Mouse (Mus musculus): ENCODE data around the gene Ccl2. TPM values are rescaled to one million over a fixed set of nuclear protein-coding genes. Genes with fewer than 3 reads are reported as not detected.

Ccl2 gene
- polyA plus RNA-seq (2015; fragmentation: Illumina TruSeq; extraction: RNeasy Lipid Tissue Mini Kit (QIAGEN cat#74804); ENCODE audit: insufficient read depth, low replicate concordance) = 2.6 TPM

DNA sequence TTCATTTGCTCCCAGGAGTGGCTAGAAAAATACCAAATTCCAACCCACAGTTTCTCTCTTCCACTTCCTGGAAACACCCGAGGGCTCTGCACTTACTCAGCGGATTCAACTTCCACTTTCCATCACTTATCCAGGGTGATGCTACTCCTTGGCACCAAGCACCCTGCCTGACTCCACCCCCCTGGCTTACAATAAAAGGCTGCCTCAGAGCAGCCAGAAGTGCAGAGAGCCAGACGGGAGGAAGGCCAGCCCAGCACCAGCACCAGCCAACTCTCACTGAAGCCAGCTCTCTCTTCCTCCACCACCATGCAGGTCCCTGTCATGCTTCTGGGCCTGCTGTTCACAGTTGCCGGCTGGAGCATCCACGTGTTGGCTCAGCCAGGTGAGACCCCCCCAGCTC is at the start of gene Ccl2:
Gene Ccl2 (plus strand): TSS at position 216 of the 400 bp plus-strand sequence.

DNA sequence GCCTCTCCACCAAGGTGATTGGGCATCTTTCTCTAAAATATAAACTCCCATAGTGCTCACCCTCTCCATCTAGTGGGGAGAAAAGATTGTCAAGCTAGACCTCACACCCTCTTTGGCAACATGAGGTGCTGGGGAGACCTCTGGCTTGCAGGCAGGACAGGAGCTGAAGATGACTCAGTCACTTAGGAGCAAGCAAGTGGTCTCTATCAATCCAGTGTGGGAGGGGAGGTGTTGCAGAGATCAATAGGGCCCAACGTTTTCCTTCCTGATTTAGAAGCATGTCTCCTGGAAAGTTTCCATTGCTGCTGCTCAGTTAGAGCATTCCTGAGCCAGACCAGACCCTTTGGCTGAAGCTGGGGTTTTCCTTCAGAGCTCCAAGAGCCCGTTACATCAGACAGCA is 3.2 kb downstream of the Ccl2 start, which contains the start of gene Gm17268:
Gene Gm17268 (minus strand): TSS at position 28 of the 400 bp plus-strand sequence.

DNA sequence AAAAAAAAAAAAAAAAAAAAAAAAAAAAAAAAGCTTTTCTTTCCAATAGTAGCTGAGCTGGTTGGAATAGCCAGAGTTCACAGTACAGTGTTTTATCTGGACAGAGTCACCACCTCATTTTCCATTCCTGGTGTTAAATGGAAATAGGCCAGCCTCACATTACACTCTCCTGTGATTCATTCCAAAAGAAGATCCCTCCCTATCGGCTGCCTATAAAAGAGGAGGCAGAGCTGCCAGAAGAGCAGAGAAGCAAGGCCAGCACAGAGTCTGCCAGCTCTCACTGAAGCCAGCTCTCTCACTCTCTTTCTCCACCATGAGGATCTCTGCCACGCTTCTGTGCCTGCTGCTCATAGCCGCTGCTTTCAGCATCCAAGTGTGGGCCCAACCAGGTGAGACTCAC is 10.1 kb downstream of the Ccl2 start, which contains the start of gene Ccl7:
Gene Ccl7 (plus strand): TSS at position 242 of the 400 bp plus-strand sequence.

DNA sequence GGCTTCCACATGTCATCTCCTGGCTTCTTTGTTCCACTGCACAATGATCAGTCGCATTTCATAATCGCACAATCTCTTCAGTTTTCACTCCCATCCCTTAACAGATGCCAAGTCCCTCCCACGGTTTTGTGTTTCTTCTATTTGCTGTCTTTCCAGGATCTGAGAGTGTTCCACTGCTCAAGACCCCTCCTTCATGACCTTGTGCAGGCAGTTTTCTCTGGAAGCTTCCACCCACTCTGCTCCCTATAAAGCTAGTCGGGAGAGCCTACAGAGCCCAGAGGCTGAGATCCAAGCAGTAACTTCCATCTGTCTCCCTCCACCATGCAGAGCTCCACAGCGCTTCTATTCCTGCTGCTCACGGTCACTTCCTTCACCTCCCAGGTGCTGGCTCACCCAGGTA is 22.3 kb downstream of the Ccl2 start, which contains the start of gene Ccl11:
Gene Ccl11 (plus strand): TSS at position 178 of the 400 bp plus-strand sequence.

Other genes starting within 250 kb of the Ccl2 start
- not detected for gene 5530401A14Rik, start 174.9 kb upstream of the Ccl2 start, polyA plus RNA-seq (2015; fragmentation: Illumina TruSeq; extraction: RNeasy Lipid Tissue Mini Kit (QIAGEN cat#74804); ENCODE audit: insufficient read depth, low replicate concordance)
- 0.22 TPM for gene Asic2, start 67.1 kb upstream of the Ccl2 start, polyA plus RNA-seq (2015; fragmentation: Illumina TruSeq; extraction: RNeasy Lipid Tissue Mini Kit (QIAGEN cat#74804); ENCODE audit: insufficient read depth, low replicate concordance)
- gene Gm17268, start 3.0 kb downstream of the Ccl2 start, polyA plus RNA-seq (2015; fragmentation: Illumina TruSeq; extraction: RNeasy Lipid Tissue Mini Kit (QIAGEN cat#74804); ENCODE audit: insufficient read depth, low replicate concordance) = not detected
- gene Ccl7, start 10.1 kb downstream of the Ccl2 start, polyA plus RNA-seq (2015; fragmentation: Illumina TruSeq; extraction: RNeasy Lipid Tissue Mini Kit (QIAGEN cat#74804); ENCODE audit: insufficient read depth, low replicate concordance) = not detected
- 2.1 TPM for gene Ccl11, start 22.3 kb downstream of the Ccl2 start, polyA plus RNA-seq (2015; fragmentation: Illumina TruSeq; extraction: RNeasy Lipid Tissue Mini Kit (QIAGEN cat#74804); ENCODE audit: insufficient read depth, low replicate concordance)
- 0.79 TPM for gene Ccl12, start 66.3 kb downstream of the Ccl2 start, polyA plus RNA-seq (2015; fragmentation: Illumina TruSeq; extraction: RNeasy Lipid Tissue Mini Kit (QIAGEN cat#74804); ENCODE audit: insufficient read depth, low replicate concordance)
- gene Ccl8, start 79.6 kb downstream of the Ccl2 start, polyA plus RNA-seq (2015; fragmentation: Illumina TruSeq; extraction: RNeasy Lipid Tissue Mini Kit (QIAGEN cat#74804); ENCODE audit: insufficient read depth, low replicate concordance) = 2.3 TPM